Mouse (Mus musculus) heart, embryonic 12.5 days (tissue): ENCODE measurements around the gene Rarres1. TPM values are rescaled to one million over a fixed set of nuclear protein-coding genes. Genes with fewer than 3 reads are reported as not detected.

Experiments
- polyA plus RNA-seq: library from polyadenylated mRNA; unstranded; fragments of >200 nt; fragmentation: Nextera tagmentation; extraction: Ambion mirVana; gene quantifications from 2 replicates; pipeline ENCODE4 v1.2.1, GENCODE M21; 2016

The Rarres1 gene
- polyA plus RNA-seq, 1 experiment from 2014 or later, result 0.72 TPM

Other genes starting within 250 kb of the Rarres1 start
- gene Mlf1, start 141.4 kb downstream of the Rarres1 start, polyA plus RNA-seq, result 114 and 116 TPM in 2 replicates
- not detected in 2 replicates for gene Gm17402, start 140.4 kb downstream of the Rarres1 start, polyA plus RNA-seq
- 116 and 123 TPM in 2 replicates for gene Gfm1, start 85.4 kb downstream of the Rarres1 start, polyA plus RNA-seq
- 44.9 and 50.7 TPM in 2 replicates for gene Lxn, start 51.6 kb downstream of the Rarres1 start, polyA plus RNA-seq
- gene Mfsd1, start 67.2 kb upstream of the Rarres1 start, polyA plus RNA-seq, result 45.7 and 47.3 TPM in 2 replicates